Mouse (Mus musculus): Measurements from ENCODE around the gene Tbc1d1. TPM values are rescaled to one million over a fixed set of nuclear protein-coding genes. Genes with fewer than 3 reads are reported as not detected.

Tbc1d1 gene
- polyA plus RNA-seq, 1 experiment from 2014 or later, result 23.0 TPM

- ATAC-seq (replicated peaks; ENCODE audit: insufficient number of reproducible peaks, insufficient read depth, low FRiP score, low read depth), result no peak
- H3K9ac ChIP-seq, result no peak overlapping the region
- no peak overlapping the region for H3K4me3 ChIP-seq
- H3K9me3 ChIP-seq (replicated peaks), result no peaks in the 10 kb centered on the region
- H3K27ac ChIP-seq, result no peak overlapping the region
- H3K4me2 ChIP-seq, result no peak overlapping the region
- peaks cover 25% of the 10 kb centered on the region for H3K36me3 ChIP-seq
- H3K4me1 ChIP-seq (replicated peaks), result peaks cover 11% of the 10 kb centered on the region; the same call in 1 of the 2 replicates
- 82% methylated on average over 7 of the region's 7 CpGs for WGBS
- no peaks in the 10 kb centered on the region for H3K27me3 ChIP-seq
Observed at GRCm38 (mm10) chr5:64281674-64282073, 125.6 kb downstream of the Tbc1d1 start.

- no peak for ATAC-seq (replicated peaks; ENCODE audit: insufficient number of reproducible peaks, insufficient read depth, low FRiP score, low read depth)
- Histone ChIP-seq H3K9ac (no peak overlapping the region), H3K4me1 (replicated peaks) (peaks cover 11% of the 10 kb centered on the region; the same call in 1 of the 2 replicates), H3K9me3 (replicated peaks) (no peaks in the 10 kb centered on the region), H3K4me2 (no peak overlapping the region), H3K36me3 (peaks cover 25% of the 10 kb centered on the region), H3K27me3 (no peaks in the 10 kb centered on the region), H3K27ac (no peak overlapping the region), H3K4me3 (no peak overlapping the region)
- 53% methylated on average over 4 of the region's 4 CpGs for WGBS
Observed at GRCm38 (mm10) chr5:64282594-64282993, 126.5 kb downstream of the Tbc1d1 start.

DNA sequence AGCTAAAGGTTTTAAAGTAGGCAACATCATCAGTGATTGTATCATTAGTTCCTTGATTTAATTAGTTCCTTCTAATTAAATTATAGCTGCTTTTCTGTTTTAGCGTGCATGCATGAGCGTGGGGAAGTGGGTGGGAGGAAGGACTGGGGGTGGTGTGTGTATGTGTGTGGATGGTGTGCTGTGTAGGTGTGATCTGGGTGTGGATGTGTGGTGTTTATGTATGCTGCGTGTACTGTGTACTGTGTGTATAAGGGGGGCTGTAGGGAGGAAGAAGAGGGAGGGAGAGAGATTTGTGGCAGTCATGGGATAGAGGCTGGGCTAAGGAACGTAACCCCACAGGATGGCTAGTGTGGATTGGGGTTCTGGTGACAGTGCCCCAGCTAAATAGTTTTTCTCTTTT lies 129.2 kb downstream of the Tbc1d1 start:
- Histone ChIP-seq H3K4me1 (replicated peaks) (peaks cover 22% of the 10 kb centered on the region), H3K27me3 (no peaks in the 10 kb centered on the region), H3K4me2 (no peak overlapping the region), H3K4me3 (no peak overlapping the region), H3K9ac (no peak overlapping the region), H3K27ac (no peak overlapping the region), H3K9me3 (replicated peaks) (no peaks in the 10 kb centered on the region), H3K36me3 (peaks cover 19% of the 10 kb centered on the region)
- WGBS, result 87% methylated on average over 4 of the region's 4 CpGs
- ATAC-seq (replicated peaks; ENCODE audit: insufficient number of reproducible peaks, insufficient read depth, low FRiP score, low read depth), result no peak

- Histone ChIP-seq H3K36me3 (peaks cover 19% of the 10 kb centered on the region), H3K4me2 (no peak overlapping the region), H3K9me3 (replicated peaks) (no peaks in the 10 kb centered on the region), H3K4me3 (no peak overlapping the region), H3K9ac (no peak overlapping the region), H3K27ac (no peak overlapping the region), H3K4me1 (replicated peaks) (peaks cover 20% of the 10 kb centered on the region), H3K27me3 (no peaks in the 10 kb centered on the region)
- WGBS, result 84% methylated on average over 13 of the region's 13 CpGs
- ATAC-seq (replicated peaks; ENCODE audit: insufficient number of reproducible peaks, insufficient read depth, low FRiP score, low read depth), result no peak
Observed at GRCm38 (mm10) chr5:64285851-64286250, 129.7 kb downstream of the Tbc1d1 start.

DNA sequence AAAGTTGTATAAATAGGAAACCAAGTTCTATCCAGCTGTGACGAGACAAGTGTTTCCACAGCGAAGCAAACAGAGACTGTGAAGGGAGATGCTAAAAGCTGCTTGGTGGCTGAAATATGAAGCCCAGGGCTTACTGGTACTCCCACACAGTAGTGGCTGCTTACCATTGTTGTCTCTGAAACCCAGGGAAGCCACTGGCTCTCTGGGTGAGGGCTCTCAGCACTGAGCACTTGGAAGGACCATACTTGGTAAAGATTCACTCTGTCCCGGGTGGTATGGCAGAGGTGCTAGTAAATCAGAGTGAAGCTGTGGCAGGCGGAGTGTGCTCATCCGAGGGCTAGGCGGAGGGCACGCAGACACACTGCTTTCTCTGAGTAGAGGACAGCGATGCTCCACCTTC lies 131.2 kb downstream of the Tbc1d1 start:
- no peak for ATAC-seq (replicated peaks; ENCODE audit: insufficient number of reproducible peaks, insufficient read depth, low FRiP score, low read depth)
- H3K27ac ChIP-seq, result no peak overlapping the region
- no peaks in the 10 kb centered on the region for H3K27me3 ChIP-seq
- no peaks in the 10 kb centered on the region for H3K9me3 ChIP-seq (replicated peaks)
- peaks cover 20% of the 10 kb centered on the region for H3K4me1 ChIP-seq (replicated peaks)
- H3K4me3 ChIP-seq, result no peak overlapping the region
- peaks cover 11% of the 10 kb centered on the region; the same call in 1 of the 2 replicates for H3K36me3 ChIP-seq
- H3K9ac ChIP-seq, result no peak overlapping the region
- H3K4me2 ChIP-seq, result no peak overlapping the region
- WGBS, result 78% methylated on average over 8 of the region's 8 CpGs

- H3K9me3 ChIP-seq (replicated peaks), result no peaks in the 10 kb centered on the region
- H3K9ac ChIP-seq, result no peak overlapping the region
- no peaks in the 10 kb centered on the region for H3K27me3 ChIP-seq
- no peak for ATAC-seq (replicated peaks; ENCODE audit: insufficient number of reproducible peaks, insufficient read depth, low FRiP score, low read depth)
- no peak overlapping the region for H3K27ac ChIP-seq
- H3K36me3 ChIP-seq, result peaks cover 11% of the 10 kb centered on the region; the same call in 1 of the 2 replicates
- WGBS, result 85% methylated on average over 14 of the region's 14 CpGs
- H3K4me3 ChIP-seq, result no peak overlapping the region
- H3K4me2 ChIP-seq, result no peak overlapping the region
- peaks cover 20% of the 10 kb centered on the region for H3K4me1 ChIP-seq (replicated peaks)
Observed at GRCm38 (mm10) chr5:64288031-64288928, 132.2 kb downstream of the Tbc1d1 start.

GRCm38 (mm10) chr5:64289202-64290060 lies 133.3 kb downstream of the Tbc1d1 start:
- H3K9ac ChIP-seq, result no peak overlapping the region
- ATAC-seq (replicated peaks; ENCODE audit: insufficient number of reproducible peaks, insufficient read depth, low FRiP score, low read depth), result peak; percentile 67
- no peak overlapping the region for H3K4me2 ChIP-seq
- H3K4me1 ChIP-seq (replicated peaks), result peaks cover 20% of the 10 kb centered on the region
- WGBS, result 49% methylated on average over 5 of the region's 5 CpGs
- H3K27me3 ChIP-seq, result no peaks in the 10 kb centered on the region
- H3K9me3 ChIP-seq (replicated peaks), result no peaks in the 10 kb centered on the region
- peaks cover 10% of the 10 kb centered on the region for H3K36me3 ChIP-seq
- no peak overlapping the region for H3K4me3 ChIP-seq
- peak overlapping the region; percentile 40; the same call in 1 of the 2 replicates for H3K27ac ChIP-seq

DNA sequence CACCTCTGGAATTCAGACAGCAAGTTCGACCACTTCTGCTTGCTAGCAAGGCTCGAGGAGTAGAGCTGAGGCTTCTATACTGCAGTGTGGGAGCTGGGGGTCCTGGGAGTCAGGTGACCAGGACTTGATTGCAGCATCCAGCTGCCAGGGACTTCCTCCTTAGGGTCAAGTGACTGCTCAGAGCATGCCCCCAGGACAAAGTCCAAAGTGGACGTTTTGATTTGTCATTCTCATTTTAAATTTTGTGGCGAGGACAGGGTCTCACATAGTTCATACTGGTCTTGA lies 133.9 kb downstream of the Tbc1d1 start:
- H3K4me2 ChIP-seq, result no peak overlapping the region
- H3K27ac ChIP-seq, result peak overlapping the region; percentile 40; the same call in 1 of the 2 replicates
- H3K9me3 ChIP-seq (replicated peaks), result no peaks in the 10 kb centered on the region
- H3K4me1 ChIP-seq (replicated peaks), result peaks cover 20% of the 10 kb centered on the region
- no peak overlapping the region for H3K4me3 ChIP-seq
- no peak for ATAC-seq (replicated peaks; ENCODE audit: insufficient number of reproducible peaks, insufficient read depth, low FRiP score, low read depth)
- no peaks in the 10 kb centered on the region for H3K27me3 ChIP-seq
- WGBS, result 39% methylated on average over 4 of the region's 4 CpGs
- peaks cover 14% of the 10 kb centered on the region for H3K36me3 ChIP-seq
- no peak overlapping the region for H3K9ac ChIP-seq

DNA sequence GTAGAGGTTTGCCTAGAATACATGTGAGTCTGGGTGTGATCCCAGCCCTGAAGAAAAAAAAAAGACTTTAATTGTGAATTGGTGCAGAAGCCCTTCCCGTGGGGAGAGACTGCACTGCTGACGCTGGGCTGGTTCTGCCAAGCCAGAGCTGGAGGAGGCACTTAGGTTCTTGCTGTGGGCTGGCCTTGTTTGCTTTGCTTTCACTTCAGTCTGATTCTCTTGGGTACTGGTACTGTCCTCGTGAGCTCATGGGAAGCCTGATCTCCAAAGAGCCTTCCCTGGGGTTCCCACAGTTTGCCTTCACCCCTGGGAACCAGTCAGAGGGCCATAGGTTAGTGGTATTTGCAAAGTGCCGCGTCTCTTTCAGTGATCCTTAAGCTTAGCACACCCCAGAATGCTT lies 135.6 kb downstream of the Tbc1d1 start:
- WGBS, result 78% methylated on average over 5 of the region's 5 CpGs
- H3K4me2 ChIP-seq, result no peak overlapping the region
- H3K9ac ChIP-seq, result no peak overlapping the region
- no peak for ATAC-seq (replicated peaks; ENCODE audit: insufficient number of reproducible peaks, insufficient read depth, low FRiP score, low read depth)
- H3K4me1 ChIP-seq (replicated peaks), result peaks cover 23% of the 10 kb centered on the region
- H3K4me3 ChIP-seq, result no peak overlapping the region
- H3K27me3 ChIP-seq, result no peaks in the 10 kb centered on the region
- H3K27ac ChIP-seq, result no peak overlapping the region
- peaks cover 10% of the 10 kb centered on the region for H3K36me3 ChIP-seq
- H3K9me3 ChIP-seq (replicated peaks), result no peaks in the 10 kb centered on the region

GRCm38 (mm10) chr5:64295621-64296020 lies 139.5 kb downstream of the Tbc1d1 start:
- Histone ChIP-seq H3K4me1 (replicated peaks) (peaks cover 28% of the 10 kb centered on the region), H3K9ac (no peak overlapping the region), H3K27me3 (no peaks in the 10 kb centered on the region), H3K27ac (no peak overlapping the region), H3K9me3 (replicated peaks) (no peaks in the 10 kb centered on the region), H3K4me3 (no peak overlapping the region), H3K36me3 (peaks cover 10% of the 10 kb centered on the region), H3K4me2 (no peak overlapping the region)
- no peak for ATAC-seq (replicated peaks; ENCODE audit: insufficient number of reproducible peaks, insufficient read depth, low FRiP score, low read depth)

GRCm38 (mm10) chr5:64296328-64296727 lies 140.2 kb downstream of the Tbc1d1 start:
- H3K4me2 ChIP-seq, result no peak overlapping the region
- H3K36me3 ChIP-seq, result peaks cover 10% of the 10 kb centered on the region
- no peak overlapping the region for H3K9ac ChIP-seq
- WGBS, result 69% methylated on average over 7 of the region's 7 CpGs
- no peak overlapping the region for H3K4me3 ChIP-seq
- H3K27ac ChIP-seq, result peak overlapping the region; percentile 21; the same call in 1 of the 2 replicates
- no peaks in the 10 kb centered on the region for H3K27me3 ChIP-seq
- no peaks in the 10 kb centered on the region for H3K9me3 ChIP-seq (replicated peaks)
- no peak; the same call in 1 of the 2 replicates for ATAC-seq (replicated peaks; ENCODE audit: insufficient number of reproducible peaks, insufficient read depth, low FRiP score, low read depth)
- H3K4me1 ChIP-seq (replicated peaks), result peaks cover 25% of the 10 kb centered on the region
